Mouse (Mus musculus) effector memory CD4-positive, alpha-beta T cell, adult 5 months (primary cell): ENCODE data around the gene Edem2. TPM values are rescaled to one million over a fixed set of nuclear protein-coding genes. Genes with fewer than 3 reads are reported as not detected.

Experiments
- polyA plus RNA-seq: library from polyadenylated mRNA; unstranded; fragments of 100-300 nt; shearing (Covaris generic); gene quantifications from one replicate; pipeline ENCODE4 v1.2.1, GENCODE M21; 2017

Gene Edem2
- polyA plus RNA-seq: 46.7 TPM

GRCm38 (mm10) chr2:155729158-155729645 lies at the start of gene Edem2:
TSS of gene Edem2 (minus strand) at chr2:155729475.

DNA sequence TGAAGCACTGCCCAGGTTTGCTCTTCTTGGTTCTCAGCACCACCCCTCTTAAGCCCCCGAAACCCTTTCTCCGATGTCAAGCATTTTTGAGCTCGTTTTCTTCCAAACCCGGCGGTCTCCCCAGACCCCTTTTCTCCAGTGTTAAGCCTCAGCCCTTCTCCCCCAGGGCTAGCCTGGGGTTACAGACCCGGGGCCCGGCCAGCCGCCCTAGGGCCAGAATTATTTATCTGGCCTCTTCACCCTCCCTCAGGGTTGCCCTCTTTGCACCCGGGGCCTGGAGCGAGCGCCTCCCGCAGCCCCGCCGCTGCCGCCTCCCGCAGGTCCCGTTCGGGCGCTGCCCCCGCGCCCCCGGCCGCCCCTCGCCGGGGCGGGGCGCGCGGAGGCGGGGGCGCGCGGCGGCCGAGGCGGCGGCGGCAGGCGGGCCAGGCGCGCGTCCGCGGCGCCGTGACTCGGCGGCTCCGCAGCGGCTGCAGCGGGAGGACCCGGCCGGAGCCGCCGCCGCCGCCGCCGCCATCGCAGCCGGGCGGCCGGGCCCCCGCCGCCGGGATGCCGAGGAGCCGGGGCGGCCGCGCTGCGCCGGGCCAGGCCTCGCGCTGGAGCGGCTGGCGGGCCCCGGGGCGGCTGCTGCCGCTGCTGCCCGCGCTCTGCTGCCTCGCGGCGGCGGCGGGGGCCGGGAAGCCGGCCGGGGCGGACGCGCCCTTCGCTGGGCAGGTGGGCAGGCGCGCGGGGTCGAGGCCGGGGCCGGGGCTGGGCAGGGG lies 45.8 kb upstream of the Edem2 start, which contains the start of gene Mmp24:
Gene Mmp24, plus strand, starts transcription at position 416 of the 758 bp plus-strand sequence.

GRCm38 (mm10) chr2:155751014-155751786 lies 21.9 kb upstream of the Edem2 start, which contains the start of gene Procr:
TSS of gene Procr (plus strand) at chr2:155751117.

GRCm38 (mm10) chr2:155735766-155736165 lies 6.5 kb upstream of the Edem2 start, which contains the start of gene Gm17581:
TSS of gene Gm17581 (minus strand) at chr2:155735866.

DNA sequence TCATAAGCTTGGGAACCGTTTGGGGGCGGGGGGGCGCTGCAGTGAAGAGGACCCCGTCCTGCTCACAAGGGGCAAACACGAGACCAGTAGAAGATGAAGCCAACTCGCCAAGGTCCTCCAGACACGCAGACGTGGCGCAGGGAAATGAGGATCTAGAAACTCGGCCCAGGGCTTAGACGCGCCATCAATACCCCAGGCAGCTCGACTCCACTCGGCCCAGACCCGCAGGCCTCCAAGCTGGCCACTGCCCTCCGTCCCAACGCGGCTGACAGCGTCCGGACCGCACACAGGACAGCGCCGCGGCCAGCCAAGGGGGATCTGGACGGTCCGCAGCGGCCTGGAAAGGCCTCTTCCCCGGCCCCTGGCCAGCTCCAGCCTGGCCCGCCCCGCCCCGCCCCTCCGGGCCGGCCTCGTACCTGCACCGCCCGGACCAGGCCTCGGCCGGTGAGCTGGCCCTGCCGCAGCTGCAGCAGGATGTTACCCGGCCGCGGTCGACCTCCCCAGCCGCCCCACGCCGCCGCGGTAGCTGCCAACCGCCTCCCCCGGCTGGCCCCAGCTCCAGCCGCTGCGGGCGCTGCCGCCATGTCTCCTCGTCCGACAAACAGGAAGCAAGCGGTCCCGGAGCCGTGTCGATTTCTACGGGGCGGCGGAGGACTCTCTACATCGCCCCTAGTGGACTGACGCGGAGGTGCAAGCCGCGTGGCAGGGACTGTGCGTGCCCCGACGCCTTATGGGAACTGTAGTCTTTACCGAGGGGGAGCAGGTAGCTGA lies 37.4 kb downstream of the Edem2 start, which contains the start of gene Trpc4ap:
Gene Trpc4ap, minus strand, starts transcription at position 662 of the 771 bp plus-strand sequence.

Other genes with a start within 250 kb of the Edem2 start
- 65.3 TPM for gene Acss2, start 211.5 kb downstream of the Edem2 start, polyA plus RNA-seq
- gene Ggt7, start 211.2 kb downstream of the Edem2 start, polyA plus RNA-seq: 6.4 TPM
- 16.2 TPM for gene Gss, start 136.7 kb downstream of the Edem2 start, polyA plus RNA-seq
- gene Myh7b, start 118.3 kb downstream of the Edem2 start, polyA plus RNA-seq: not detected
- 149 TPM for gene Trpc4ap, start 37.1 kb downstream of the Edem2 start, polyA plus RNA-seq
- not detected for gene Gm17581, start 6.4 kb upstream of the Edem2 start, polyA plus RNA-seq
- gene Procr, start 21.6 kb upstream of the Edem2 start, polyA plus RNA-seq: not detected
- gene Mmp24, start 45.9 kb upstream of the Edem2 start, polyA plus RNA-seq: 0.12 TPM
- 40.6 TPM for gene BC029722, start 90.0 kb upstream of the Edem2 start, polyA plus RNA-seq
- 159 TPM for gene Eif6, start 97.5 kb upstream of the Edem2 start, polyA plus RNA-seq
- not detected for gene Fam83c, start 105.4 kb upstream of the Edem2 start, polyA plus RNA-seq
- 31.1 TPM for gene Uqcc1, start 200.8 kb upstream of the Edem2 start, polyA plus RNA-seq
- gene Gm15557, start 211.3 kb upstream of the Edem2 start, polyA plus RNA-seq: not detected
- not detected for gene Gdf5, start 215.9 kb upstream of the Edem2 start, polyA plus RNA-seq
- gene Cep250, start 227.0 kb upstream of the Edem2 start, polyA plus RNA-seq: 21.9 TPM